Mouse (Mus musculus): ENCODE results near the gene Dop1b.
"Not testable (repeated sequence)": the region's sequence is repeated elsewhere in the genome, so short reads cannot be mapped to it uniquely, and the experiment has no call there.

The Dop1b gene

DNA sequence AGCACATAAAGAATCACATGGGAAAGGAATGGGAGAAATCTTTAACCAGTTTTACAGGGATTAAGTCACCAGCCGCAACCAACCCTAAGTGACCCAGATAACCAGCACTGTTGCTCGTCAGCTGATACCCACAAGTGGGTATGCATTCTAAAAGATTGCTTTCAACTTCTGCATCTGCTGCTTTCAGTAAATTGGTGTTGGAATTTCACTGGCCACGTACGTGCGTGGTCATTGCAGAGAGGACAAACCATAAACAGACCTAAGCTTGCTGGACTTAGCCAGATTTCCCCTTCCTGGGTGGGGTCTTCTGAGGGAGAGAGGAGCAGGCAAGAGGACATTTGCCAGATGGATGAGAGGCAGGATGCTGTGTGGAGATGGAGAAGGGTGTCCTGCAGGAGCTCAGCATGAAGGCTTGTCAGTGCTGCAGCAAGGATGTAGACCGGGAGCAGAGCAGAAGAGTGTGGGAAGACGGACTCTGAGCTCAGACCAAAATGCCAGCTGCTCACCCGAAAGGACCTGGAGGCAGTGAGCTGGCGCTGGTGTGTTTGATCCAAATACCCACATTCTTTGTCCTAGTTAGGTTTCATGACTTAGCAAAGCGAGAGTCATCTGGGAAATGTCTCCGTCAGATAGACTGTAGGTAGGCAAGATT is 86.3 kb downstream of the Dop1b start:
- no peak for DNase-seq

DNA sequence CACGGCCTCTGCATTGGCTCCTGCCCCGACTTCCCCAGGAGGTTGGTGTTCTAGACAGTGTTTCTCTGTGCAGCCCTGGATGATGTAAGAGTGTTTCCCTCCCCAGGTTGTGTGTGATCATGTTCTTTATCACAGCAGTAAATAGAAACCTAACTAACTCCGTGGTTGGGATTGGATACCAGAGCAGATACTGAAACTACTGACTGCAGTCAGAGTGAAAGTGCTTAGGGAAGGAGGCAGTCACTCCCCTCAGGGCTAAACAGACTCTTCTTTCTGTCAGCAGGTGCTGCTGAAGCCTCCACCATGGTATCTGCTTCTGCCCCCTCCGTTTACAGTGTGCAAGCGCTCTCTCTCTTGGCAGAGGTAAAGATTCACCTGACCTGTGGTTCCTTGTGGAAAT is 86.9 kb downstream of the Dop1b start:
- no peak for DNase-seq

DNA sequence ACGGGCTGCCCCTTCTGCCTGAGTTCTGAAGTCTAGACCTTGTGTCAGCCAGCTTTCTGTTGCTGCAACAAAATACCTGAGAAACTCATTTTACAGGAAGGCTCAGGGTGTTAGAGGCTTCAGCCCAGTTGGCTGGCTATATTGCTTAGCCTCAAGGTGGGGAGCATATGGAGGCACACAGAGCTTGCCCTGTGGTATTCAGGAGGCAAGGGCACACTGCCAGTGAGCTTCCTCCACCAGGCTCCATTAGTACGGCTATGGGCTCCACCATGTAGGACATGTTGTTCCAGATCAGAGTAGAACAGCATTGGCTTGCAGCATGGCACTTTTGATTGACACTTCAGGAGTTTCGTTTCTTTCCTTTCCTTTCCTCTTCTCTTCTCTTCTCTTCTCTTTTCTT is 87.4 kb downstream of the Dop1b start:
- DNase-seq: no peak

GRCm38 (mm10) chr16:93799936-93800335 is 88.2 kb downstream of the Dop1b start:
- no peak for DNase-seq

- DNase-seq: no peak
Measured at GRCm38 (mm10) chr16:93807167-93807566, 95.5 kb downstream of the Dop1b start.

DNA sequence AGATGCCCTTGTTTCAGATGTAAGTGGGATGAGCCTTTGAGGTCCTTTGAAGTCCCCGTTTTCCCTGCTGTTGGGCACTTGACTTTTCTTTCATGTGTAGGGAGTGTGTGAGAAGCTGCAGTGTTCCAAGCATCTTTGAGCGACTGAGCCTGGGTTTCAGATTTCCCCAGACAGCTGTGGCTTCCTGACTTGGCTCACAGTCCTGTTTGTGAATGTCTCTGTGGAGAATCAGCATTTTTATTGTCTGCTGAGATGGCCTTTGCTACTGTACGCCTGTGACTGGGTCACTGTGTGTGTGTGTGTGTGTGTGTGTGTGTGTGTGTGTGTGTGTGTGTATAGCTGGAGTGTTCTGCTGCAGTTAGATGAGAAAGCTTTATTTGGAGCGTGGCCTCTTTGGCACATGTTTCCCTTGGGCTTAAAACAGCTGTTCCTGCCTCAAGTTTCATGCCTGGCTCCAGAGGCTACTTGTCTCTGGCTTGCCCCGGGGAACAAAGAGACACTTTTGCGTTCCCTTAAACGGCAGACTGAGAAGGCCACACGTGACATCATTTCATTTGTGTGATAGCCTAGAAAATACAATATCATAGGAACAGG is 96.4 kb downstream of the Dop1b start:
- DNase-seq: no peak

DNA sequence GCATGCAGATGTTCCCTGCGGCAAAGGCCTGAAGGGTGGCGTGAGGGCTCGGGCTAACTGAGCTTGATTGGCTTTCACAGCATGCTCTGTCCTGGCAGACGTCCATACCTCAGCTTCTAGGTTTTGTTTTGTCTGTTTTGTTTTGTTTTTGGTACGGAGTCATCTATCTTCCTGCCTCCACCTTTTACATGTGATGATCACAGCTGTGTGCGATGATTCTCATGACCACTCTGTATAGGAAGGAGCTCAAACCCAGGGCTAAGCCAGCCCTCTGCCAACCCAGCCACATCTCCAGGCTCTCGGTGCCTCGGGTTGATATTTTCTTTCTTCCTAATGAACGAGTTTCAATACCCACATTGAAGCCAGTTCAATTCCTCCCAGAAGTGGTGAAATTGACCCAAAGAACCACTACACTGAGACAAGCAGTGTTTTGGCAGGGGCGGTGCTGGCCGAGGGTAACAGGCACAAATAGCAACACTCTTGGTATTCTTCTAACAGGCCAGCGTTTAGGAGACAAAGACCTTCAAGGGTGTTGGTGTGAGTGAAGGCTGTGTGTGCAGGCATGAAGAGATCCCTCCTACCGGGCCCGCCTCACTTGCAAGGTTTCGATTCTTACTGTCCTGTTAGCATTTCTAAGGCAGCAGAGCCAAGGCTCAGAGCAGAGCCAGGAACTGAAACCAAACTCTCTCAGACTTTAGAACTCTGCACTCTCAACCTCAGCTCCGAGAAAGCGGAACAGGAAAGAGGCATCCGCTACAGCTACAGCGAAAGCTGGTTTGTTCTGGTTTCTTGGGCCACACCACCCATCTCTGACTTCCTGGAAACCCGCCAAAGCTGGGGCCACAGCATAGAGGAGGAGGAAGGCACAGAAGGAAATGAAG is 104.4 kb downstream of the Dop1b start:
- no peak for DNase-seq

DNA sequence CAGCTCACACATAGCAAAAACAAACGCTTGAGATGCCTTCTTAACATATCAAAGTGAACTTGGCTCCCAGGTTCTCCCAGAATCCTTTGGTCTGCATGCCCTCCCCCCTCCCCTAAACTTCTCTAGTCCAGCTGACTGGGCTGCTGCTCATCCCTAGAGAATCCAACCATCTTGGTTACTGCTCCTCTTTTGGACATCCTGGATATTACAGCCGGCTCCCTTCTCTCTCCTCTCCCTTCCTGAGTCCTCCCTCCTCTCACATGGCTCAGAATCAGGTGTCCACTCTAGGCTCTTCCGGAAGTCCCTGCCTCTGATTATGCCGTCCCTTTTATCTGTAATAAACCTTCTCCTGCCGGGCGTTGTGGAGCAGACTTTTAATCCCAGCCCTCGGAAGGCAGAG is 105.2 kb downstream of the Dop1b start:
- DNase-seq: no peak

GRCm38 (mm10) chr16:93817371-93817770 is 105.7 kb downstream of the Dop1b start:
- no peak for DNase-seq

DNA sequence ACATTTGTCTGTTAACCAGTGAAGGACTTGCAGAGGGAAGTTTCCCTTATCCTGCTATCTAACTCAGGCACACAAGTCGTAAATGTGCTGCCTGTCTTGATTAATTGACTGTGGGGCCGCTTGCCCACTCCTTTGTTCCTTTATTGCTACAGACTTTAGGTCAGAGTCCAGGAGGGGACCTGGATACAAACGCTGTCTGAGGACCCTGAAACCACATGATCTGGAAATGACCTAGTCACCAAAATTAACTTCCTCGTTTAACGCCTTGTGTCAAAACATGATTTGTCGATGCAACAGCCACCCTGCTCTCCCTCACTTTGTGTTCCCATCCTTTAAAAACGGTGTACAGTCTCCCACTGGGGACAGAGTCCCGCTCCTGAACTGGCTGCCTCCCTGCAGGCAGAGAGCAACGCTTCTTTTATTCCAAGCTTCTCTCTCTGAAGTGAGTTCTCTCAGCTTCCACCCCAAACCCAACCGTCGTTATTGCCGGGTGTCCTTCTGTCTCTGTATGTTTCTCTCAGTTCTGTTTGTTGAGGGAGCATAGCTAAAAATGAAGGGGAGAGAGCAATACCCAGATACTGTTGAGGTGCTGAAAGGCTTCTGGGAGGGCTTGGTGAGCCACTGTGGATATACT is 107.1 kb downstream of the Dop1b start:
- DNase-seq: no peak

GRCm38 (mm10) chr16:93819325-93819696 is 107.6 kb downstream of the Dop1b start:
- no peak for DNase-seq

DNA sequence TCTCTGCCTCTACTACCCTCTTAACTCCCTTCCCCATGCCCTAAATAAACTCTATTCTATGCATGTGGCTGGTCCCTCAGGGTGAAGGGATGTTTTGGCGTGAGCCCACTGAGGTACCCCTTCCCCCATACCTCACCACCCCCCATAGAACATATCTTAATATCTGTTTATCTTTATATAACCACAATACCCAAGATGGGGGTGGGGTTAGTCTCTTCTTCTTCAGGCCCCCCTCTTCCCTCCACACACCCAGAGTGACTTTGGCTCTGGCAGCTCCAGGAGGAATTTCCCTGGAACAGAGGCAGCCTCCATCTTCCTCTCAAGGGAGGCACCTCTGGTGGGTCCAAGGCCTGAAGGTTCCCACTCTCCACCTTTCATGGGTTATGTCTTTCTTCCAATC is 108.3 kb downstream of the Dop1b start:
- no peak for DNase-seq

DNA sequence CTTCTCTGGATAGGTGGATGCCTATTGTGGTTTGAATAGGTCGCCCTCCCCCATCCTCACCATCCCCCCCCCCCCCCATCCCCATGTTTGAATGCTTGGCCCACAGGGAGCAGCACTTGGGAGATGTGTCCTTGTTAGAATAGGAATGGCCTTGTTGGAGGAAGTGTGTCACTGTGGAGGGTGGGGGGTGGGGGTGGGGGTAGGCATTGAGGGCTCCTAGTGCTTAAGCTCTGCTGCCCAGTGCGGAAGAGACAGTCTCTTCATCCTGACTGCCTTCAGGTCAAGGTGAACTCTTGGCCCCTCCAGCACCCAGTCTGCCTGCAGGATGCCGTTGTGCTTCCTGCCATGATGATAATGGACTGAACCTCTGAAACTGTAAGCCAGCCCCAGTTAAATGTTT is 110.0 kb downstream of the Dop1b start:
- DNase-seq: no peak

DNA sequence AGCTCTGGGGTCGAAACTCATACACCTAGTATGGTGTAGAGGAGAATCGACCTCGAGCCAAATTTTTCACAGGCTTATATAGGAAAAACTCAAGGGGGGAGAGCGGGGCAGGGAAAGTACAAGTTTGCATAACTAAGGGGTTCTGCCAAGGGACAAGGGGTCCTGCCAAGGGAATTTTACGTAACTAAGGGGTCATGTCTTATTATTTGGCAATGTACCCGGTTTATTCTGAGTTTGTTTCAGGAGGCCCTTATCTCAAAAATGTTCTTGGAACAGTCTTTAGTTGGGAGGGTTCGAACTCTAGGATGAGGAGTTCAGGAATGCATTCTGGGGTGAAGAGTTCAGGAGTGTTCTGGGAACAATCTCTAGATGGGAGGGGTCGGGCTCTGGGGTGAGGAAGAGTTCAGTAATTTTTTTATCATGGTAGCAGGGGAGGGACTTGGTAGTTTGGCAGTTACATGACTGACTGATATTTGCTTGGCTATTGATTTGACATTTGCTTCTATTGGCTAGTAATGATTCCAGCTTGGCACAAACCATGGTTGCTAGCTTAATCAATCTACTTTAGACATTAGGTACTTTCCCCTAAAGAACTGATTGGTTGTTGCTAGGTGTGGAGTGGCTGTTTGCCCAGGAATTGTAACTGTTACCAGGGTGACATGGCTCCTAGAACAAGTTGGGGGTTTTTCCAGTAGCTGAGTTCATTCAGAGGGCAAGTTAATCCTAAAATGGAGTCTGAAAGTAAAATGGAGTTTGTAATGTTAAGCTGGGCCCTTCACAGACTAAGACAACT is 110.9 kb downstream of the Dop1b start:
- DNase-seq: not testable (repeated sequence)

DNA sequence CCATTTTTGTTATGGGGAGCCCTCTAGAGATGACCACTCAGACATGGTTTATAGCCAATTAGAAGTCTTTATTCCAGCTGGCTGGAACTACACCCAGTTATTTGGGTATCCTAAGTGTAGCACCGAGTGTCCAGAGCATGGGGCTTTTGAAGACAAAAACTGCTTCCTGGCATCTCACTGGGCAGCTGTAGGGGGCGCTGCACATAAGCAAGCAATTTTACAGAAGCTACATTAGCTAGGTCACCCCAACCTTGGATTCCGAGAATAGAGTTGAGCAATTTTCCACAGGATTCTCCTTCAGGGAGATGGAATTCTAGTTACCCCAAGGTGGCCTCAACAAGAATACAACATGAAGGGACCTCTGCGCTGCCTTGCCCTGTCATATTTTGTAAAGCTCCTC is 113.1 kb downstream of the Dop1b start:
- DNase-seq: no peak

- no peak for DNase-seq
Measured at GRCm38 (mm10) chr16:93825463-93825862, 113.8 kb downstream of the Dop1b start.

GRCm38 (mm10) chr16:93826054-93826453 is 114.3 kb downstream of the Dop1b start:
- no peak for DNase-seq

GRCm38 (mm10) chr16:93826478-93826877 is 114.8 kb downstream of the Dop1b start:
- DNase-seq: not testable (repeated sequence)

DNA sequence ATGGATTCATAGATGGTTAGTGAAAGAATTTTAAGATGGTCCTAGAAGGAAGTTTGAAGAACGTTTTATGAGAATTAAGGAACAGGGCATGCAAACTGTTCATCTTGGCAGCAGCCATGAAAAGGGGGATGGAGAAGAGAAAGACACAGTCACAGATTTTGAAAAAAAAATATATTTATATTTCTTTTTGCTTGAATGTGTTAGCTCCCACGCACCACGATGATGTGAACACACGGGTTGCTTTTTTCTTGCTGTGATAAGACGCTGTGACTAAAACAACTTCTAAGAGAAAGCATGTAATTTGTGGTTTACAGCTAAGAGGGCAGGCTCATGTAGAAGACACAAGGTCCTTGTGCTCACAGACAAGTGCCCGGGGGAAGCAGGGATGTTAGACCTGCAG is 115.2 kb downstream of the Dop1b start:
- no peak for DNase-seq

GRCm38 (mm10) chr16:93829526-93829925 is 117.8 kb downstream of the Dop1b start:
- DNase-seq: no peak

DNA sequence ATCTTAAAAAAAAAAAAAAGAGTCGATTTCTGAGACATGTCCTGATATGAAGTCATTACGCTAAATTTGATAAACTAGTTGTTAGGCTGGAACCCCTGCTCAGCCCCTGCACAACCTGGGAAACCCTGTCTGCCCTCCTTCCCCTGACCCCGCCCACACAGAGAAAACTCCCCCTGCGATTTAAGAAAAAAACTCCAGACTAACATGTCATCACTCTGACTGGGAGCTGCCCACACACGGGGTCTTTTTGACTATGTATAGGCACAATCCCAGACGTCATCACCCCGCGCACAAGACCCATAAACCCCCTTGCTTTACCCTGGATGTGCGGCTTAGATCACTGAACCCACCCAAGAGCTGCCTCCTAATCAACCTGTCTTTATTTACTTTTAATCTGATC is 118.4 kb downstream of the Dop1b start:
- DNase-seq: no peak

GRCm38 (mm10) chr16:93830916-93831315 is 119.2 kb downstream of the Dop1b start:
- no peak for DNase-seq

All from cerebellum, adult 11 months (tissue).